Mouse (Mus musculus) C2C12 (cell line): ENCODE measurements at regions not wholly inside any gene's neighbourhood (a gene's known extent, or its start where the extent isn't known, plus 50 kb on each side); places are given as distances from the start of the nearest gene placed in this dataset.
A peak's percentile ranks its signal among the peaks of the same experiment; 100 is the strongest.

Experiments used
- H3K27me3 ChIP-seq: one replicate; pipeline ENCODE4 v1.6.1; 2011; ENCODE audit not compliant: control insufficient read depth, insufficient read depth, insufficient read length
- H3K36me3 ChIP-seq: one replicate; pipeline ENCODE4 v1.6.1; 2011; ENCODE audit not compliant: control insufficient read depth, insufficient read depth
- H3K4me3 ChIP-seq: one replicate; pipeline ENCODE4 v1.5.1; 2011; ENCODE audit warnings: mild to moderate bottlenecking, control low read depth; ENCODE audit not compliant: poor library complexity, insufficient read depth, severe bottlenecking
- H3K79me2 ChIP-seq: one replicate; pipeline ENCODE4 v1.6.1; 2011; ENCODE audit not compliant: control insufficient read depth, insufficient read depth
- H3K79me3 ChIP-seq: one replicate; pipeline ENCODE4 v1.6.1; 2011; ENCODE audit warnings: low read depth, control low read depth
- H3ac ChIP-seq: one replicate; pipeline ENCODE3; 2011; ENCODE audit warnings: low read depth; ENCODE audit not compliant: control insufficient read depth, insufficient read length
- CEBPB ChIP-seq: IDR thresholded peaks from one replicate; pipeline ENCODE4 v1.6.1; 2011; ENCODE audit warnings: low read depth, mild to moderate bottlenecking, control low read depth, moderate library complexity
- CTCF ChIP-seq: IDR thresholded peaks from one replicate; pipeline ENCODE4 v1.5.1; 2011; ENCODE audit not compliant: control insufficient read depth, insufficient read depth, insufficient read length
- FOSL1 ChIP-seq: IDR thresholded peaks from one replicate; pipeline ENCODE4 v1.8.0; 2011; ENCODE audit warnings: mild to moderate bottlenecking, low read length; ENCODE audit not compliant: poor library complexity, insufficient read depth, severe bottlenecking
- MAX ChIP-seq: IDR thresholded peaks from one replicate; pipeline ENCODE4 v1.6.1; 2011; ENCODE audit warnings: mild to moderate bottlenecking, control low read depth
- MYOD1 ChIP-seq: IDR thresholded peaks from one replicate; pipeline ENCODE4 v1.6.1; 2011; ENCODE audit warnings: low read depth; ENCODE audit not compliant: control insufficient read depth, insufficient read length
- MYOG ChIP-seq: IDR thresholded peaks from one replicate; pipeline ENCODE4 v1.6.1; 2011; ENCODE audit not compliant: control insufficient read depth, insufficient read length; ENCODE audit errors: extremely low read depth
- USF1 ChIP-seq: IDR thresholded peaks from one replicate; pipeline ENCODE4 v1.6.1; 2011; ENCODE audit warnings: low read depth, mild to moderate bottlenecking, control low read depth, moderate library complexity

- H3K79me3 ChIP-seq: no peaks in the 10 kb centered on the region
- H3K79me2 ChIP-seq: no peaks in the 10 kb centered on the region
- H3ac ChIP-seq: no peak overlapping the region
- no peak overlapping the region for H3K4me3 ChIP-seq
- no peaks in the 10 kb centered on the region for H3K27me3 ChIP-seq
- H3K36me3 ChIP-seq: no peaks in the 10 kb centered on the region
- TF ChIP-seq MYOG (no peak), USF1 (peak; percentile 16)
These were observed 267.4 kb downstream of the Fam173b start for GRCm38 (mm10) chr15:31869100-31869499.

GRCm38 (mm10) chr15:31869673-31870417, 268.2 kb downstream of the Fam173b start:
- Histone ChIP-seq H3ac (no peak overlapping the region), H3K36me3 (no peaks in the 10 kb centered on the region), H3K79me2 (no peaks in the 10 kb centered on the region), H3K4me3 (no peak overlapping the region), H3K79me3 (no peaks in the 10 kb centered on the region), H3K27me3 (no peaks in the 10 kb centered on the region)
- no peak for TF ChIP-seq MYOG
- TF ChIP-seq USF1: no peak
- TF ChIP-seq MAX: no peak
- no peak for TF ChIP-seq MYOD1
- no peak for TF ChIP-seq CTCF
- TF ChIP-seq CEBPB: no peak
- TF ChIP-seq FOSL1: no peak

DNA sequence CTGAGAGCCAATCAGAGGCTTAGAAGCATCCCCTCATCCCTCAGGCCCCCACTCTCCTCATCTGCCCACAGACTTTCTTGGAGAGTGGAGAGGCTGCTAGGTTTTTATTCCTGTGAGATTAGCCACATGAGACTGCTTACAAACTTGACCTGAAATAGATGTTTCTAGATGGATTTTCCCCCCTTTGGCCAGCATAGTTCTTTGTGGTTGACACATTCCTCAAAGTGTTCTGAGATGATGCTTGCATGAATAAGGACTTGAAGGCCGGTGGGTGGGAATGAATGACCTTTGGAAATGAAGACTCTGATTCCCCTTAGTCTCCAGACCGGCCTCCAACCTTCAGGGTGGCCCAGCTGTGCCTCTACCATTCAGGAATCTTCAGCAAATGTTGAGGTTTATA, 273.8 kb downstream of the Fam173b start:
- H3K79me2 ChIP-seq: no peaks in the 10 kb centered on the region
- H3ac ChIP-seq: no peak overlapping the region
- peaks cover 2% of the 10 kb centered on the region for H3K27me3 ChIP-seq
- H3K36me3 ChIP-seq: no peaks in the 10 kb centered on the region
- no peaks in the 10 kb centered on the region for H3K79me3 ChIP-seq
- H3K4me3 ChIP-seq: no peak overlapping the region
- TF ChIP-seq MYOG: no peak

- Histone ChIP-seq H3K36me3 (no peaks in the 10 kb centered on the region), H3K4me3 (no peak overlapping the region), H3K27me3 (peaks cover 3% of the 10 kb centered on the region), H3K79me3 (no peaks in the 10 kb centered on the region), H3K79me2 (no peaks in the 10 kb centered on the region), H3ac (no peak overlapping the region)
- TF ChIP-seq USF1 (no peak), FOSL1 (no peak), MYOD1 (no peak), CTCF (no peak), CEBPB (no peak), MAX (no peak), MYOG (no peak)
These were observed 278.8 kb downstream of the Fam173b start for GRCm38 (mm10) chr15:31880479-31880878.

DNA sequence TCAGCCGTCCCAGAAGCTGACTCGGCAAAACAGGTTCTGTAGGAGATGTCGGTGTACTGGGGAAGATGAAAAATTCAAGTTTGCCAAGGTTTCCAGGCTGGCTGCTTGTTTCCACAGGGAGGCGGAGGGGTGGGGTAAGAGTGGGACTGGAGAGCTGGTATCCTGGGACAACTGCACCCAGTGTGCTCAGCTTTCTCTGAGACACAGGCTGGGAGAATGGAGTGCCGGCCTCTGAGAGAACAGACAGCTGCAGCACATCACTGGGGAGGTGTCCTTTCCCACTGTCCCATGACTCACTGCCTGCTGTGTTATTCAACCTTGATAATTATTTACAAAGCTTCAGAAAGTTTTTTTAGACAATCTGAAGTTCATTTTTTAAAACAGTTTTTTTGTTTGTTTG, 280.7 kb downstream of the Fam173b start:
- no peak overlapping the region for H3K4me3 ChIP-seq

GRCm38 (mm10) chr15:31883516-31883915, 281.9 kb downstream of the Fam173b start:
- Histone ChIP-seq H3K36me3 (no peaks in the 10 kb centered on the region), H3K27me3 (peaks cover 3% of the 10 kb centered on the region), H3K79me2 (no peaks in the 10 kb centered on the region), H3K4me3 (no peak overlapping the region), H3ac (no peak overlapping the region), H3K79me3 (no peaks in the 10 kb centered on the region)
- TF ChIP-seq MAX (no peak), CEBPB (no peak), CTCF (no peak), USF1 (no peak), MYOD1 (no peak), MYOG (no peak), FOSL1 (no peak)

More for the DNA sequence above, 280.7 kb downstream of the Fam173b start:
- Histone ChIP-seq H3K79me2 (no peaks in the 10 kb centered on the region), H3K79me3 (no peaks in the 10 kb centered on the region), H3K36me3 (no peaks in the 10 kb centered on the region), H3K27me3 (peaks cover 3% of the 10 kb centered on the region), H3ac (no peak overlapping the region)
- TF ChIP-seq FOSL1 (no peak), MYOG (no peak), CEBPB (no peak), CTCF (no peak), MAX (no peak), MYOD1 (no peak), USF1 (no peak)
